Mouse (Mus musculus): ENCODE data around the gene Ror1.

- no peak for TF ChIP-seq CTCF (IDR thresholded peaks at IDR 0.05; ENCODE audit: borderline replicate concordance, insufficient read depth, low read length)
- no peak for TF ChIP-seq POLR2A (IDR thresholded peaks at IDR 0.05; ENCODE audit: low read depth, low read length)
These were observed 108.8 kb downstream of the Ror1 start for GRCm38 (mm10) chr4:100204381-100204780.

All from embryonic fibroblast, embryonic 13.5 days (primary cell).